Mouse (Mus musculus) testis, adult 2 months (tissue): ENCODE measurements at regions not wholly inside any gene's neighbourhood (a gene's known extent, or its start where the extent isn't known, plus 50 kb on each side); places are given as distances from the start of the nearest gene placed in this dataset.

Experiments
- CTCF ChIP-seq: fragments of 200-500 bp; IDR thresholded peaks from 2 replicates; pipeline ENCODE4 v1.5.1; 2012; ENCODE audit warnings: low read depth, mild to moderate bottlenecking, inconsistent platforms, low read length, moderate library complexity; ENCODE audit not compliant: control insufficient read depth, insufficient read depth, insufficient replicate concordance
- POLR2A ChIP-seq: fragments of 200-500 bp; IDR thresholded peaks from 2 replicates; pipeline ENCODE4 v1.6.1; 2012; ENCODE audit warnings: low read depth, mild to moderate bottlenecking, inconsistent platforms, low read length, moderate library complexity; ENCODE audit not compliant: control insufficient read depth

DNA sequence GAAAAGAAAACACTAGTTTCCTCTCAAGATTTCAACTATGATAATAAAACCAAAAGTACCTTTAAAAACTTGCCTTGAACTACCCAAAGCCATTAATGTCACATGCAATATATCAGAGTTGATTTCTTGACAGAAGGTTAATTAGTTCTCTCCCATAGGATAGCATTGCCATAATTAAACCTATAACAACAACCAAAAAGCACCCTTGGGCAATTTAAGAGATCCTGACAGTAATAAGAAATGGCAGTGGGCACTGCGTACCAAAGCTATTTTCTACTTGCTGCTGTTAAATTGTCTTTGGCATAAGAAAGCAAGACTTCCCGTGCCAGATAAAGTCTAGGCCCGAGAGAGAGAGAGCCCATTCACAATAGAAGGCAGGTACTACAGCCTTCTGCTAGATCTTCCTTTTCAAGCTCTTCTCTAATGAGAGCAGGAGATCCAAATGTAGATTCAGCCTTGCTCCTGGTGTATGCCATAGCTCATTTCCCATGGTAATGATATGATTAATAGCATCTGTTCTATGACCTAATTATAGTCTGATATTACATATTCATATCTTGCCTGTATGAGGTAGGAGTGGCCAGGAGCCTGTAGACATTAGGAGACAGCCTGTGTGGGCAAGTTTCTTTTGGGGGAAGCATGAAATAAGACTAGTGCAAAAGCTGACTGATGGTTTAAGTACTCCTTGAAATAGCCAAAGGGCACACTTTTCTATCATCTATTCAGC is 126.3 kb upstream of the Cd180 start:
- no peak for TF ChIP-seq CTCF
- TF ChIP-seq POLR2A = no peak
